Mouse (Mus musculus): Measurements from ENCODE around the gene Tmem268. TPM values are rescaled to one million over a fixed set of nuclear protein-coding genes. Genes with fewer than 3 reads are reported as not detected.

Gene Tmem268
- total RNA-seq, 2 experiments from 2014 or later: 6.9 to 8.8 TPM

- no peak for DNase-seq (ENCODE audit: low spot score in 2 of 2)
Observed at GRCm38 (mm10) chr4:63554616-63555015, 4.0 kb upstream of the Tmem268 start.

- no peak for DNase-seq (ENCODE audit: low spot score in 2 of 2)
Observed at GRCm38 (mm10) chr4:63555111-63555510, 3.5 kb upstream of the Tmem268 start.

GRCm38 (mm10) chr4:63556665-63557064, 1.9 kb upstream of the Tmem268 start:
- DNase-seq (ENCODE audit: low spot score in 2 of 2): no peak

- DNase-seq (ENCODE audit: low spot score in 2 of 2): no peak
Observed at GRCm38 (mm10) chr4:63557124-63558059, 1.2 kb upstream of the Tmem268 start.

GRCm38 (mm10) chr4:63559127-63559697, 631 bp downstream of the Tmem268 start:
- no peak for DNase-seq (ENCODE audit: low spot score in 2 of 2)

GRCm38 (mm10) chr4:63560079-63560478, 1.5 kb downstream of the Tmem268 start:
- DNase-seq (ENCODE audit: low spot score in 2 of 2): no peak

GRCm38 (mm10) chr4:63561861-63562675, 3.5 kb downstream of the Tmem268 start:
- DNase-seq (ENCODE audit: low spot score in 2 of 2): no peak

GRCm38 (mm10) chr4:63562742-63563141, 4.2 kb downstream of the Tmem268 start:
- no peak for DNase-seq (ENCODE audit: low spot score in 2 of 2)

- no peak for DNase-seq (ENCODE audit: low spot score in 2 of 2)
Observed at GRCm38 (mm10) chr4:63567712-63568390, 9.3 kb downstream of the Tmem268 start.

GRCm38 (mm10) chr4:63569322-63569721, 10.7 kb downstream of the Tmem268 start:
- DNase-seq (ENCODE audit: low spot score in 2 of 2): no peak

- no peak for DNase-seq (ENCODE audit: low spot score in 2 of 2)
Observed at GRCm38 (mm10) chr4:63570208-63570781, 11.7 kb downstream of the Tmem268 start.

- no peak for DNase-seq (ENCODE audit: low spot score in 2 of 2)
Observed at GRCm38 (mm10) chr4:63572621-63573020, 14.0 kb downstream of the Tmem268 start.

- DNase-seq (ENCODE audit: low spot score in 2 of 2): no peak
Observed at GRCm38 (mm10) chr4:63579649-63580048, 21.1 kb downstream of the Tmem268 start.

- DNase-seq (ENCODE audit: low spot score in 2 of 2): no peak
Observed at GRCm38 (mm10) chr4:63580078-63580477, 21.5 kb downstream of the Tmem268 start.

GRCm38 (mm10) chr4:63582580-63582979, 24.0 kb downstream of the Tmem268 start:
- no peak for DNase-seq (ENCODE audit: low spot score in 2 of 2)

- no peak for DNase-seq (ENCODE audit: low spot score in 2 of 2)
Observed at GRCm38 (mm10) chr4:63585216-63585615, 26.6 kb downstream of the Tmem268 start.

- no peak for DNase-seq (ENCODE audit: low spot score in 2 of 2)
Observed at GRCm38 (mm10) chr4:63586240-63586639, 27.7 kb downstream of the Tmem268 start.

- no peak for DNase-seq (ENCODE audit: low spot score in 2 of 2)
Observed at GRCm38 (mm10) chr4:63589987-63590386, 31.4 kb downstream of the Tmem268 start.

- DNase-seq (ENCODE audit: low spot score in 2 of 2): no peak
Observed at GRCm38 (mm10) chr4:63590538-63590937, 32.0 kb downstream of the Tmem268 start.

- no peak for DNase-seq (ENCODE audit: low spot score in 2 of 2)
Observed at GRCm38 (mm10) chr4:63594459-63595110, 36.0 kb downstream of the Tmem268 start.

All from layer of hippocampus, postnatal 14 days (tissue).